Mouse (Mus musculus) gastrocnemius, adult 2 months (tissue): Measurements from ENCODE around the gene Soat1. TPM values are rescaled to one million over a fixed set of nuclear protein-coding genes. Genes with fewer than 3 reads are reported as not detected.

Source experiments
- DNase-seq: peaks from one replicate; pipeline ENCODE4 v3.0.0; 2022
- H3K27ac ChIP-seq: fragments of 200-600 bp; 2 replicates; pipeline ENCODE4 v1.8.1; 2022; ENCODE audit warnings: mild to moderate bottlenecking
- H3K4me3 ChIP-seq: fragments of 200-600 bp; 2 replicates; pipeline ENCODE4 v1.8.1; 2022; ENCODE audit warnings: mild to moderate bottlenecking, moderate library complexity
- CTCF ChIP-seq: fragments of 200-600 bp; IDR thresholded peaks from 2 replicates; pipeline ENCODE4 v1.8.1; 2022; ENCODE audit warnings: antibody characterized with exemption, mild to moderate bottlenecking, moderate library complexity
- intact Hi-C: fragments of 180-260 bp; cut with DNase I; formaldehyde crosslinking; loops from one replicate; pipeline ENCODE4 v1.15.1; 2025
- total RNA-seq, 2 experiments: library from RNA; stranded (reverse); gene quantifications; 2 replicates each; pipeline ENCODE4 v1.2.3; 2021

The Soat1 gene
- total RNA-seq, 2 experiments from 2014 or later = 3.5 to 3.9 TPM

GRCm38 (mm10) chr1:156437016-156437708 lies 37.0 kb downstream of the Soat1 start:
- DNase-seq = no peak
- Histone ChIP-seq H3K4me3 (no peak overlapping the region), H3K27ac (no peak overlapping the region)
- no peak for TF ChIP-seq CTCF
- intact Hi-C loops = no loop called here

GRCm38 (mm10) chr1:156433497-156433896 lies 40.6 kb downstream of the Soat1 start:
- no peak for DNase-seq
- TF ChIP-seq CTCF = no peak
- intact Hi-C loops = no loop called here
- no peak overlapping the region for H3K4me3 ChIP-seq
- H3K27ac ChIP-seq = no peak overlapping the region

- Histone ChIP-seq H3K27ac (no peak overlapping the region), H3K4me3 (no peak overlapping the region)
- DNase-seq = no peak
- intact Hi-C loops = no loop called here
- no peak for TF ChIP-seq CTCF
Measured at GRCm38 (mm10) chr1:156432498-156432897, 41.6 kb downstream of the Soat1 start.

GRCm38 (mm10) chr1:156428434-156428833 lies 45.7 kb downstream of the Soat1 start:
- Histone ChIP-seq H3K4me3 (no peak overlapping the region), H3K27ac (no peak overlapping the region)
- intact Hi-C loops = no loop called here
- TF ChIP-seq CTCF = no peak
- no peak for DNase-seq

- Histone ChIP-seq H3K4me3 (no peak overlapping the region), H3K27ac (no peak overlapping the region)
- no peak for DNase-seq
- no peak for TF ChIP-seq CTCF
- intact Hi-C loops = no loop called here
Measured at GRCm38 (mm10) chr1:156425746-156426145, 48.4 kb downstream of the Soat1 start.

- intact Hi-C loops = loop anchor here (5.0 kb wide), 2 partner anchors 48 to 113 kb away; partner anchors contain the start of gene Soat1
Measured at GRCm38 (mm10) chr1:156424054-156424453, 50.1 kb downstream of the Soat1 start.

GRCm38 (mm10) chr1:156423493-156423892 lies 50.6 kb downstream of the Soat1 start:
- no peak for DNase-seq
- no peak for TF ChIP-seq CTCF
- H3K27ac ChIP-seq = no peak overlapping the region
- no peak overlapping the region for H3K4me3 ChIP-seq
- intact Hi-C loops = loop anchor here (5.0 kb wide), 2 partner anchors 49 to 114 kb away; partner anchors contain the start of gene Soat1

More at GRCm38 (mm10) chr1:156424054-156424453, 50.1 kb downstream of the Soat1 start:
- no peak overlapping the region for H3K27ac ChIP-seq
- H3K4me3 ChIP-seq = no peak overlapping the region
- TF ChIP-seq CTCF = no peak
- no peak for DNase-seq

GRCm38 (mm10) chr1:156422856-156423255 lies 51.3 kb downstream of the Soat1 start:
- intact Hi-C loops = loop anchor here (5.0 kb wide), 2 partner anchors 49 to 114 kb away; partner anchors contain the start of gene Soat1
- DNase-seq = no peak
- no peak for TF ChIP-seq CTCF
- H3K4me3 ChIP-seq = no peak overlapping the region
- H3K27ac ChIP-seq = no peak overlapping the region

GRCm38 (mm10) chr1:156420671-156421297 lies 53.3 kb downstream of the Soat1 start, which contains the start of gene Axdnd1:
Axdnd1 (minus strand) TSS chr1:156421159.
- DNase-seq = peak; percentile 91
- intact Hi-C loops = loop anchor here (5.0 kb wide), 2 partner anchors 52 to 117 kb away; partner anchors contain the start of gene Soat1
- TF ChIP-seq CTCF = no peak; the same call in 1 of the 2 replicates
- Histone ChIP-seq H3K4me3 (peak within 1 kb of the TSS; percentile 86), H3K27ac (peak within 1 kb of the TSS; percentile 75)

- Histone ChIP-seq H3K27ac (no peak overlapping the region), H3K4me3 (no peak overlapping the region)
- DNase-seq = no peak
- TF ChIP-seq CTCF = peak; percentile 71
- intact Hi-C loops = loop anchor here (5.0 kb wide), 1 partner anchor 214 kb away; no protein-coding TSS in a partner anchor
Measured at GRCm38 (mm10) chr1:156418170-156418569, 56.0 kb downstream of the Soat1 start.

- TF ChIP-seq CTCF = no peak
Measured at GRCm38 (mm10) chr1:156408521-156408920, 65.6 kb downstream of the Soat1 start.

GRCm38 (mm10) chr1:156408004-156408403 lies 66.1 kb downstream of the Soat1 start:
- DNase-seq = no peak
- Histone ChIP-seq H3K4me3 (no peak overlapping the region), H3K27ac (no peak overlapping the region)
- intact Hi-C loops = no loop called here
- TF ChIP-seq CTCF = no peak

More at GRCm38 (mm10) chr1:156408521-156408920, 65.6 kb downstream of the Soat1 start:
- Histone ChIP-seq H3K4me3 (no peak overlapping the region), H3K27ac (no peak overlapping the region)
- intact Hi-C loops = no loop called here
- DNase-seq = no peak

- intact Hi-C loops = no loop called here
- Histone ChIP-seq H3K4me3 (no peak overlapping the region), H3K27ac (no peak overlapping the region)
- no peak for DNase-seq
- no peak for TF ChIP-seq CTCF
Measured at GRCm38 (mm10) chr1:156403251-156403650, 70.9 kb downstream of the Soat1 start.
